Mouse (Mus musculus): ENCODE data around the gene Gm16181. TPM values are rescaled to one million over a fixed set of nuclear protein-coding genes. Genes with fewer than 3 reads are reported as not detected.

Gene Gm16181
- polyA plus RNA-seq, 1 experiment from 2014 or later = not detected

DNA sequence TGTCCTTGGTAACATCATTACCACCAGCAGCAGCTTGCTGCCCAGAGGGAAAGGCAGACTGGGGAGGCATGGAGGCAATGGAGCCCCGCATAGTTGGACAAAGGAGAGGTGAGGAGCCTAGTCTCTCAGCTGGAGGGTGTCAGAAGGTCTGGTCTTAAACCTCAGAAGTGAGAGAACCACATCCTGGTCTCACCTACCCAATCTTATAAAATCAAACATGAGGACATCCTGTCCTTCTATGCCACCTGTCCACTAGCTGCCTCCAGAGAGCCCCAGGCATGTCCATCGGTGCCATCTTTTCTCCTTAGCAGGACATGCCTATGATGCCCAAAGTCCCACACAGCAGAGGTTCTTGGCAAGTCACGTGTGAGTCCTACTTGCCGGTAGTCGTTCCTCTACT, 40.5 kb upstream of the Gm16181 start:
- Histone ChIP-seq H3K4me1 (ENCODE audit: control insufficient read depth, insufficient read depth, low read length) (no peaks in the 10 kb centered on the region), H3K4me2 (ENCODE audit: low read depth, low read length) (no peak overlapping the region), H3K9ac (replicated peaks; ENCODE audit: low read length) (no peak overlapping the region), H3K27ac (replicated peaks; ENCODE audit: low read depth, low read length) (no peak overlapping the region), H3K9me3 (replicated peaks; ENCODE audit: control insufficient read depth, low read length) (no peaks in the 10 kb centered on the region), H3K27me3 (ENCODE audit: control insufficient read depth, insufficient read depth, low read length) (no peaks in the 10 kb centered on the region), H3K36me3 (replicated peaks; ENCODE audit: control insufficient read depth, insufficient read depth, low read depth, low read length) (no peaks in the 10 kb centered on the region), H3K4me3 (ENCODE audit: low read depth, low read length) (no peak overlapping the region)
- DNase-seq (ENCODE audit: low spot score) (no peak), ATAC-seq (replicated peaks; ENCODE audit: insufficient number of reproducible peaks, low FRiP score, low TSS enrichment, low read depth) (no peak)
- WGBS = 87% methylated on average over 5 of the region's 5 CpGs

DNA sequence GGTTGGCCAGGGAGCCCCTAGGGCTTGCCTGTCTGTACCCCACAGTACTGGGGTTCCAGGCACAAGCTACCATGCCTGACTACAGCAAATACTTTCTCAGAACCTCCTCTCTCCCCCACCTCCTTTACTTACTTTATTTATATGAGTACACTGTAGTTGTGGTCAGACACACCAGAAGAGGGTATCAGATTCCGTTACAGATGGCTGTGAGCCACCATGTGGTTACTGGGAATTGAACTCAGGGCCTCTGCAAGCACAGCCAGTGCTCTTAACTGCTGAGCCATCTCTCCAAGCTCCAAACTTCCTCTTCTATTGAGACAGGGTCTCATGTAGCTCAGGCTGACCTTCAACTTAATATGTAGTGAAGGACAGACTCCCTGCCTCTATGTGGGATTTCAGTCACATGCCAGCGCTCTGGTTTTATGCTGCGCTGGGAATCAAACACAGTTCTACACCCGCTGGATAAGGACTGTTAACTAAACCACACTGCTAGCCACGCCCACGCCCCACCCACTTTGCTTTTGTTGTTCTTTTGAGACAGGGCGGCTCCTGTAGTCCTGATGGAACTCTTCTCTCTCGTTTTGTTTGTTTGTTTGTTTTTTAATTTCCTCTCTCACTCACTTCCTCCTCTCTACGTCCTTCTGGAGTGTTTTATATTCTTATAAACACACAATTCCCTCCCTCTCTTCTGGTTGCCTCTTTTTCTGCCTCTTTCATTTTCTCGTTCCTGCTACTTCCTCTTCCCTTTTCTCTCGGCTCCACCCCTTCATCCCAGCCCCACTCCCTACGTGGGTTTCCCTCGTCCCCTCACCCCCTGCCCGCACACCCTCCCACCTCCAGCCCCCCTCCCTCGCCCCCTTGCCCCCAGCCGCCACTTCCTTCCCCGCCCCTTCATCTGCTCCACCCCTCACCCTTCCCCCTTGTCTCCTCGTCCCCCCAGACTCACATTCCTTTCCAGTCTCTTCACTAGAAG, 34.7 kb upstream of the Gm16181 start:
- Histone ChIP-seq H3K27ac (replicated peaks; ENCODE audit: low read depth, low read length) (peak overlapping the region; percentile 73; the same call in 1 of the 2 replicates), H3K4me1 (ENCODE audit: control insufficient read depth, insufficient read depth, low read length) (no peaks in the 10 kb centered on the region)
- ATAC-seq (replicated peaks; ENCODE audit: insufficient number of reproducible peaks, low FRiP score, low TSS enrichment, low read depth) = peak; percentile 65; the same call in 1 of the 2 replicates

DNA sequence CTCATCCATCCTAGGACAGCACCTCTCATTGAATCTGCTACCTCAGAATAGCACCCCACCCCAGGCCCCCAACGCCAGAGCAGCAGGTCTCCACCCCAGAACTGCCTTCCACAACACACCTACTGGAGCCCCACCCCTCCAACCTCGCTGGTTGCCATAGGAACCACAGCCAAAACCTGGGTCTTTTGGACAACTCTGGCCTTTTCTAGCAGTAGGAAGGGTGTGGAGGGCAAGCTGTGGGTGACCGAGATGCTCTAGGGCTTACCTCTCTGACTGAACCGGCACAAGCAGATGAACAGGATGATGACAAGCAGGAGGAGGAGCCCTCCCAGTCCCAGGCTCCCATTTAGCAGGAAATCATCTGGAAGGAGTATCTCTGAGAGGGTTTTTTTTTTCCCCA, 34.0 kb upstream of the Gm16181 start:
- H3K4me1 ChIP-seq (ENCODE audit: control insufficient read depth, insufficient read depth, low read length) = no peaks in the 10 kb centered on the region
- ATAC-seq (replicated peaks; ENCODE audit: insufficient number of reproducible peaks, low FRiP score, low TSS enrichment, low read depth) (peak; percentile 31; the same call in 1 of the 2 replicates), DNase-seq (ENCODE audit: low spot score) (peak; percentile 66)
- peak overlapping the region; percentile 73 for H3K27ac ChIP-seq (replicated peaks; ENCODE audit: low read depth, low read length)
- H3K27me3 ChIP-seq (ENCODE audit: control insufficient read depth, insufficient read depth, low read length) = no peaks in the 10 kb centered on the region
- H3K4me2 ChIP-seq (ENCODE audit: low read depth, low read length) = peak overlapping the region; percentile 43
- no peak overlapping the region; the same call in 1 of the 2 replicates for H3K9ac ChIP-seq (replicated peaks; ENCODE audit: low read length)
- no peaks in the 10 kb centered on the region for H3K36me3 ChIP-seq (replicated peaks; ENCODE audit: control insufficient read depth, insufficient read depth, low read depth, low read length)
- WGBS = 0% methylated on average over 4 of the region's 4 CpGs
- no peaks in the 10 kb centered on the region for H3K9me3 ChIP-seq (replicated peaks; ENCODE audit: control insufficient read depth, low read length)
- H3K4me3 ChIP-seq (ENCODE audit: low read depth, low read length) = no peak overlapping the region; the same call in 1 of the 2 replicates

More for the DNA sequence above, 34.7 kb upstream of the Gm16181 start:
- WGBS = 4% methylated on average over 18 of the region's 18 CpGs
- peak overlapping the region; percentile 43 for H3K4me2 ChIP-seq (ENCODE audit: low read depth, low read length)
- H3K36me3 ChIP-seq (replicated peaks; ENCODE audit: control insufficient read depth, insufficient read depth, low read depth, low read length) = no peaks in the 10 kb centered on the region
- no peaks in the 10 kb centered on the region for H3K9me3 ChIP-seq (replicated peaks; ENCODE audit: control insufficient read depth, low read length)
- DNase-seq (ENCODE audit: low spot score) = peak; percentile 74
- H3K27me3 ChIP-seq (ENCODE audit: control insufficient read depth, insufficient read depth, low read length) = no peaks in the 10 kb centered on the region
- peak overlapping the region; percentile 4; the same call in 1 of the 2 replicates for H3K9ac ChIP-seq (replicated peaks; ENCODE audit: low read length)
- H3K4me3 ChIP-seq (ENCODE audit: low read depth, low read length) = peak overlapping the region; percentile 21

DNA sequence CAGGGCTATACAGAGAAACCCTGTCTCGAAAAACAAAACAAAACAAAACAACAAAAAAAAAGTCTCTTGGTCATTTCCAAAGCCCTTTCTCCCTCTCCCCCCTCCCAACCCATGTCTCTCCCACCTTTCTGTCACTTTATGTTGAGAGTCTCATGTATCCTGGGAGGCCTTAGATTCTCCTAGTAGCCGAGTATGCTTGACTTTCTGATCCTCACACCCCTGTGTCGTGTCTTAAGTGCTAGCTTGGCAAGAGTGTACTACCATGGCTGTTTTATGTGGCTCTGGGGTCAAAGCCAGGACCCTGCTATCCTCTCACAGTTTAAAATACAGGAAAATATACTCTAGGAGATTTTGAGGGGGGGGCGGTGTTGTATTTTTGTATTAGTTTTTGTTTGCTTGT, 33.3 kb upstream of the Gm16181 start:
- Histone ChIP-seq H3K27ac (replicated peaks; ENCODE audit: low read depth, low read length) (no peak overlapping the region), H3K4me1 (ENCODE audit: control insufficient read depth, insufficient read depth, low read length) (no peaks in the 10 kb centered on the region), H3K9me3 (replicated peaks; ENCODE audit: control insufficient read depth, low read length) (no peaks in the 10 kb centered on the region), H3K9ac (replicated peaks; ENCODE audit: low read length) (no peak overlapping the region), H3K27me3 (ENCODE audit: control insufficient read depth, insufficient read depth, low read length) (no peaks in the 10 kb centered on the region), H3K4me2 (ENCODE audit: low read depth, low read length) (no peak overlapping the region), H3K4me3 (ENCODE audit: low read depth, low read length) (no peak overlapping the region), H3K36me3 (replicated peaks; ENCODE audit: control insufficient read depth, insufficient read depth, low read depth, low read length) (no peaks in the 10 kb centered on the region)
- ATAC-seq (replicated peaks; ENCODE audit: insufficient number of reproducible peaks, low FRiP score, low TSS enrichment, low read depth) (no peak), DNase-seq (ENCODE audit: low spot score) (no peak)
- 65% methylated on average over 4 of the region's 4 CpGs for WGBS

DNA sequence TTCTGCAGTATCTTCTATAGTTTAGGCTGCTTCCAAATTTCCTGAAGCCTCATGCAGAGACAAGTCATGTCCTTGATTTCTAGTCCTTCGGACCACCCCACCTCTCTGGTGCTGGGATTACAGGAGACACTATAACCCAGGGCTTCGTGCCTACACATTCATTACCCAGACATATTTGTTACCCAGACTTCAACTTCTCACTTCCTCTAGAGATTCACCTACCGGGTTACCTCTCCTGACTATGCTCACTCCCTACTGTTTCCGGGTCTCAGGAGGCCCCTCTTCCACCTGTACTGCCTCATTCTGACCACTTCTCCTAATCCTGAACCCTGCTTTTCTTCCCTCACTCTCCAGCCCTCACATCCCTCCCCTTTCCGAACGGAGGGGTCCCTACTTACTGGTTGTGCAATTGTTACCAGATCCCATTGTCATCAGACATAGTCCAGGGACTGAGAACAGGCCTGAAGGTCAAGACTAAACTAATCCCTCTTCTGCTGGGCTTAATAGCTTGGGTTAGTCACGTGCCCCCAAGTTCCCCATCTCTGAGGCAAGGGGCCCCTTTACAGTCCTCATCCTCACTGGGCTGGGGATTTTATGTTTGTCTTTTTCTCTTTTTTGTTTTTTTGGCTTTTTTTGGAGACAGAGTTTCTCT, 32.5 kb upstream of the Gm16181 start, which contains the start of gene Lst1:
Lst1 (minus strand) TSS at position 481 of the 652 bp plus-strand sequence.
- Histone ChIP-seq H3K36me3 (replicated peaks; ENCODE audit: control insufficient read depth, insufficient read depth, low read depth, low read length) (no peaks in the 10 kb centered on the region), H3K27ac (replicated peaks; ENCODE audit: low read depth, low read length) (no peak within 1 kb of the TSS), H3K27me3 (ENCODE audit: control insufficient read depth, insufficient read depth, low read length) (no peaks in the 10 kb centered on the region), H3K9me3 (replicated peaks; ENCODE audit: control insufficient read depth, low read length) (no peaks in the 10 kb centered on the region), H3K4me2 (ENCODE audit: low read depth, low read length) (no peak within 1 kb of the TSS), H3K9ac (replicated peaks; ENCODE audit: low read length) (no peak within 1 kb of the TSS), H3K4me3 (ENCODE audit: low read depth, low read length) (no peak within 1 kb of the TSS), H3K4me1 (ENCODE audit: control insufficient read depth, insufficient read depth, low read length) (no peaks in the 10 kb centered on the region)
- DNase-seq (ENCODE audit: low spot score) (no peak), ATAC-seq (replicated peaks; ENCODE audit: insufficient number of reproducible peaks, low FRiP score, low TSS enrichment, low read depth) (no peak)
- WGBS = 73% methylated on average over 7 of the region's 7 CpGs

DNA sequence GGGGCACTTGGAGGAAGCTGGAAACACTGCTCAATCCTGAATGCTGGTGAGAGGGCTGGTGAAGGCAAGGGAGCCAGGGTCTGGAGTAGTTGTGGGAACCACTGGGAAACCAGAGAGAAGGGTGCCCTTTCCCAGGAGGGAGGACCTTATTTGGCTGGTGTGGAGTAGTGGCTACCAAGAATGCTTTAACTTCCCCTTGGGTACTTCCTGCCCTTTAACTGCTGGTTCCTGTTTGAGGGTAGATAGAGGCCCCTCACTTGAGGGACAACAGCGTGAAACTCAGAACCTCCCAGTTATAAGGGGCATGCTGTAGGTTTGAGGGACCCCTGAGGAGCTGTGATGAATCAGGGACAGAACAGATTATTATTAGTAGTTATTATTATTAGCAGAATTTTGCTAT, 31.4 kb upstream of the Gm16181 start:
- Histone ChIP-seq H3K27ac (replicated peaks; ENCODE audit: low read depth, low read length) (no peak overlapping the region), H3K9me3 (replicated peaks; ENCODE audit: control insufficient read depth, low read length) (no peaks in the 10 kb centered on the region), H3K4me2 (ENCODE audit: low read depth, low read length) (no peak overlapping the region), H3K4me3 (ENCODE audit: low read depth, low read length) (no peak overlapping the region), H3K4me1 (ENCODE audit: control insufficient read depth, insufficient read depth, low read length) (no peaks in the 10 kb centered on the region), H3K36me3 (replicated peaks; ENCODE audit: control insufficient read depth, insufficient read depth, low read depth, low read length) (no peaks in the 10 kb centered on the region), H3K27me3 (ENCODE audit: control insufficient read depth, insufficient read depth, low read length) (no peaks in the 10 kb centered on the region), H3K9ac (replicated peaks; ENCODE audit: low read length) (no peak overlapping the region)
- no peak for DNase-seq (ENCODE audit: low spot score)
- 62% methylated on average over 1 of the region's 1 CpGs for WGBS
- no peak for ATAC-seq (replicated peaks; ENCODE audit: insufficient number of reproducible peaks, low FRiP score, low TSS enrichment, low read depth)

DNA sequence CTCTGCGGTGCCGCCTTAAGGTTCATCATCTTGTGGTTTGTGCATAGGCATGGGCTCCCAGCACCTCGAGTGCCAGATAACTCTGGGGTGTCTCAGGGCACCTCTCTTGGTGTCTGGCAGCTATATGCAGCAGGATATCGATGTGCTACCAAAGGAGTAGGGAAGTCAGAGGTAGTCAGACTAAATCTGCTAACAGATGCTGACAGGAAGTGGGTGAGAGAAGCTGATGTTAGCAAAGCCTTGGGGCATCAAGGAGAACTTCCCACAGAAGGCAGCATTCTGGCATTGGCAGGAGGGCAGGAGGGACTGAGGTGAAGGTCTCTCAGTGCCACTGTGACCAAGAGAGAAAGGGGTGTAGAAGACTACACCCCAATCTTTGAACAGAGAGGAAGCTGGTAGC, 30.5 kb upstream of the Gm16181 start:
- DNase-seq (ENCODE audit: low spot score) (no peak), ATAC-seq (replicated peaks; ENCODE audit: insufficient number of reproducible peaks, low FRiP score, low TSS enrichment, low read depth) (no peak)
- Histone ChIP-seq H3K4me2 (ENCODE audit: low read depth, low read length) (no peak overlapping the region), H3K27ac (replicated peaks; ENCODE audit: low read depth, low read length) (no peak overlapping the region), H3K9ac (replicated peaks; ENCODE audit: low read length) (no peak overlapping the region), H3K27me3 (ENCODE audit: control insufficient read depth, insufficient read depth, low read length) (peaks cover 4% of the 10 kb centered on the region; the same call in 1 of the 2 replicates), H3K9me3 (replicated peaks; ENCODE audit: control insufficient read depth, low read length) (no peaks in the 10 kb centered on the region), H3K4me3 (ENCODE audit: low read depth, low read length) (no peak overlapping the region), H3K4me1 (ENCODE audit: control insufficient read depth, insufficient read depth, low read length) (no peaks in the 10 kb centered on the region), H3K36me3 (replicated peaks; ENCODE audit: control insufficient read depth, insufficient read depth, low read depth, low read length) (no peaks in the 10 kb centered on the region)
- 69% methylated on average over 4 of the region's 4 CpGs for WGBS

DNA sequence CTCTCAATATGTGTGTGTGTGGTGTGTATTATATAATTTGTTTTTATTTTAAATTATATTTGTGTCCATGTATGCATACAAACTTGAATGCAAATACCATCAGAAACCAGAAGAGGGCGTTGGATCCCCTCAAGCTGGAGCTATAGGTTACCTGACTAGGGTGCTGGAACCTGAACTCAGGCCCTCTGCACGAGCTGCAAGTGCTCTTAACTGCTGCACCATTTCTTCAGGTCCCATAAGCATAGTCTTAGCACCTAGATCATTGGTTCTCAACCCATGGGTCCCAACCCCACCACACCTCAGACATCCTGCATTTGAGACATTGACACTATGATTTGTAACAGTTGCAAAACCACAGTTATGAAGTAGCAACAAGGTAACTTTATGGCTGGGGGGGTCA, 28.9 kb upstream of the Gm16181 start:
- no peaks in the 10 kb centered on the region for H3K4me1 ChIP-seq (ENCODE audit: control insufficient read depth, insufficient read depth, low read length)
- no peaks in the 10 kb centered on the region for H3K9me3 ChIP-seq (replicated peaks; ENCODE audit: control insufficient read depth, low read length)
- no peak overlapping the region for H3K27ac ChIP-seq (replicated peaks; ENCODE audit: low read depth, low read length)
- no peak overlapping the region for H3K4me3 ChIP-seq (ENCODE audit: low read depth, low read length)
- no peak overlapping the region for H3K9ac ChIP-seq (replicated peaks; ENCODE audit: low read length)
- peaks cover 21% of the 10 kb centered on the region for H3K27me3 ChIP-seq (ENCODE audit: control insufficient read depth, insufficient read depth, low read length)
- WGBS = 65% methylated on average over 2 of the region's 2 CpGs
- no peak overlapping the region for H3K4me2 ChIP-seq (ENCODE audit: low read depth, low read length)
- ATAC-seq (replicated peaks; ENCODE audit: insufficient number of reproducible peaks, low FRiP score, low TSS enrichment, low read depth) = no peak
- no peaks in the 10 kb centered on the region for H3K36me3 ChIP-seq (replicated peaks; ENCODE audit: control insufficient read depth, insufficient read depth, low read depth, low read length)
- no peak for DNase-seq (ENCODE audit: low spot score)

Measured in embryonic facial prominence, embryonic 11.5 days (tissue).